Mouse (Mus musculus): ENCODE data around the gene Zfp709.
"Not testable (repeated sequence)": the region's sequence is repeated elsewhere in the genome, so short reads cannot be mapped to it uniquely, and the experiment has no call there.

The Zfp709 gene

GRCm38 (mm10) chr8:71925791-71926190 lies 44.0 kb downstream of the Zfp709 start:
- DNase-seq (ENCODE audit: low spot score in 2 of 2): no peak

GRCm38 (mm10) chr8:71926551-71926950 lies 44.7 kb downstream of the Zfp709 start:
- no peak for DNase-seq (ENCODE audit: low spot score in 2 of 2)

GRCm38 (mm10) chr8:71927779-71928178 lies 46.0 kb downstream of the Zfp709 start:
- no peak for DNase-seq (ENCODE audit: low spot score in 2 of 2)

GRCm38 (mm10) chr8:71938037-71938436 lies 56.2 kb downstream of the Zfp709 start:
- not testable (repeated sequence) for DNase-seq (ENCODE audit: low spot score in 2 of 2)

GRCm38 (mm10) chr8:71940293-71941208 lies 58.7 kb downstream of the Zfp709 start:
- DNase-seq (ENCODE audit: low spot score in 2 of 2): no peak

GRCm38 (mm10) chr8:71941776-71942175 lies 60.0 kb downstream of the Zfp709 start:
- no peak for DNase-seq (ENCODE audit: low spot score in 2 of 2)
